Mouse (Mus musculus) G1E (cell line): ENCODE results near the gene Rtl1.

Source experiments
- CTCF ChIP-seq: IDR thresholded peaks from 2 replicates; pipeline ENCODE4 v1.5.1; 2012; ENCODE audit warnings: low read depth, low read length, inconsistent platforms, mixed read lengths
- GATA1 ChIP-seq: IDR thresholded peaks from 2 replicates; pipeline ENCODE4 v1.6.1; 2012; ENCODE audit warnings: borderline replicate concordance, low read length, inconsistent platforms, mixed read lengths
- TAL1 ChIP-seq: conservative IDR thresholded peaks from 2 replicates; pipeline ENCODE4 v1.6.1; 2012; ENCODE audit warnings: low read depth, low read length, inconsistent platforms, mixed read lengths

DNA sequence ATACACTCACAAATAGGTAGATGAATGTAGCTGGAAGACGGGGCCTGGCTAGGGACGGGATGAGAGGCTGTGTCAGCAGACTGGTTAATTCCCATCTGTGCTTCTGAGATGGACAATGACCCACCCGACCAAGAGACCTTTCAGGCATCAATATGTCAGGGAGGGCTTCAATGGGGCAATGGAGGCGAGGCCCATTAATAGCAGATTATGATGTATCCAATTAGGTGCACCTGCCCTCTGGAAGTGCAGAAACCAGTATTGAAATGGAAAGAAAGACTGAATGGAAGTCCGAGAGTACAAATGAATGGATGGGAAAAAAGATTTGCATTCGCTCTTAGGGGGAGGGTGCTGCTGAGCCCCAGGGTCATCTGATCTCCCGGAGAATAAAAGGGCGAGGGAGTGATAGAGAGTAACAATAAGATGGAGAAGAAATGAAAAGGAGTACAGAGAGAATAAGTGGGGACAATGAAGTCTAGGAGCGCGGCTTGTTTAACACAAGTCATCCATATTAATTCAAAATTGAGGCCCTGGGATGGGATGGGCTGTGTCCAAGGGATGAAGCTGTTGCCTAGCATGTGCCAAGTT, 39.9 kb downstream of the Rtl1 start:
- TF ChIP-seq CTCF (no peak), GATA1 (no peak), TAL1 (no peak)
